Mouse (Mus musculus) stomach, embryonic 15.5 days (tissue): Measurements from ENCODE around the gene Dhx38. TPM values are rescaled to one million over a fixed set of nuclear protein-coding genes. Genes with fewer than 3 reads are reported as not detected.
A peak's percentile ranks its signal among the peaks of the same experiment; 100 is the strongest.

Experiments used
- ATAC-seq: fragments of 200-750 bp; cut with Nextera tagmentation; 2 replicates; pipeline ENCODE4 v1.8.0; 2017; ENCODE audit warnings: low read depth, moderate number of reproducible peaks, moderate TSS enrichment; ENCODE audit not compliant: insufficient read depth, low FRiP score
- H3K27ac ChIP-seq: fragments of 300-500 bp; sonication (generic); 2 replicates; pipeline ENCODE4 v1.5.1; 2015; ENCODE audit warnings: mild to moderate bottlenecking, inconsistent platforms
- H3K27me3 ChIP-seq: fragments of 300-500 bp; sonication (generic); replicated peaks from 2 replicates; pipeline ENCODE4 v1.6.1; 2015; ENCODE audit warnings: inconsistent platforms
- H3K36me3 ChIP-seq: fragments of 300-500 bp; sonication (generic); 2 replicates; pipeline ENCODE4 v1.6.1; 2015; ENCODE audit warnings: inconsistent platforms
- H3K4me1 ChIP-seq: fragments of 300-500 bp; sonication (generic); 2 replicates; pipeline ENCODE4 v1.6.1; 2015; ENCODE audit warnings: inconsistent platforms
- H3K4me2 ChIP-seq: fragments of 300-500 bp; sonication (generic); 2 replicates; pipeline ENCODE4 v1.6.1; 2015; ENCODE audit warnings: mild to moderate bottlenecking, inconsistent platforms
- H3K4me3 ChIP-seq: fragments of 300-500 bp; sonication (generic); replicated peaks from 2 replicates; pipeline ENCODE4 v1.5.1; 2015; ENCODE audit warnings: inconsistent platforms
- H3K9ac ChIP-seq: fragments of 300-500 bp; sonication (generic); 2 replicates; pipeline ENCODE4 v1.6.1; 2015; ENCODE audit warnings: inconsistent platforms
- H3K9me3 ChIP-seq: fragments of 300-500 bp; sonication (generic); 2 replicates; pipeline ENCODE4 v1.6.1; 2016; ENCODE audit warnings: inconsistent platforms
- WGBS: fragments of 180-500 bp; shearing (Covaris S2); methylation state at CpG from one replicate; pipeline ENCODE4 v1.1.7; 2015; 5-methylcytosine and 5-hydroxymethylcytosine counted together
- polyA plus RNA-seq: library from polyadenylated mRNA; unstranded; fragments of >200 nt; fragmentation: Nextera tagmentation; extraction: Ambion mirVana; gene quantifications from 2 replicates; pipeline ENCODE4 v1.2.1, GENCODE M21; 2015

Dhx38 gene
- polyA plus RNA-seq, 1 experiment from 2014 or later, result 19.0 TPM

- Histone ChIP-seq H3K4me1 (no peaks in the 10 kb centered on the region), H3K4me3 (no peak overlapping the region), H3K4me2 (no peak overlapping the region), H3K9me3 (no peaks in the 10 kb centered on the region), H3K27me3 (no peaks in the 10 kb centered on the region), H3K9ac (no peak overlapping the region), H3K27ac (no peak overlapping the region), H3K36me3 (peaks cover 8% of the 10 kb centered on the region; the same call in 1 of the 2 replicates)
- WGBS, result 80% methylated on average over 8 of the region's 8 CpGs
- no peak for ATAC-seq
Observed at GRCm38 (mm10) chr8:109542748-109543519, 22.7 kb downstream of the Dhx38 start.

- H3K36me3 ChIP-seq, result 0 out of 2 replicates have a peak, but pooled peaks cover 1% of the 10 kb centered on the region
- H3K4me1 ChIP-seq, result no peaks in the 10 kb centered on the region
- no peak overlapping the region for H3K27ac ChIP-seq
- no peak overlapping the region for H3K4me3 ChIP-seq
- 66% methylated on average over 5 of the region's 5 CpGs for WGBS
- ATAC-seq, result no peak
- no peak overlapping the region for H3K4me2 ChIP-seq
- H3K27me3 ChIP-seq, result no peaks in the 10 kb centered on the region
- no peaks in the 10 kb centered on the region for H3K9me3 ChIP-seq
- H3K9ac ChIP-seq, result no peak overlapping the region
Observed at GRCm38 (mm10) chr8:109542165-109542564, 23.5 kb downstream of the Dhx38 start.

- Histone ChIP-seq H3K9me3 (no peaks in the 10 kb centered on the region), H3K27ac (no peak overlapping the region), H3K27me3 (no peaks in the 10 kb centered on the region), H3K4me1 (no peaks in the 10 kb centered on the region), H3K36me3 (no peaks in the 10 kb centered on the region), H3K9ac (no peak overlapping the region), H3K4me2 (peak overlapping the region; percentile 26; the same call in 1 of the 2 replicates), H3K4me3 (0 out of 2 replicates have a peak overlapping the region, but pooled peaks have one; percentile 12)
- WGBS, result 7% methylated on average over 4 of the region's 5 CpGs
- ATAC-seq, result peak; percentile 39; the same call in 1 of the 2 replicates
Observed at GRCm38 (mm10) chr8:109536703-109537102, 29.0 kb downstream of the Dhx38 start.

DNA sequence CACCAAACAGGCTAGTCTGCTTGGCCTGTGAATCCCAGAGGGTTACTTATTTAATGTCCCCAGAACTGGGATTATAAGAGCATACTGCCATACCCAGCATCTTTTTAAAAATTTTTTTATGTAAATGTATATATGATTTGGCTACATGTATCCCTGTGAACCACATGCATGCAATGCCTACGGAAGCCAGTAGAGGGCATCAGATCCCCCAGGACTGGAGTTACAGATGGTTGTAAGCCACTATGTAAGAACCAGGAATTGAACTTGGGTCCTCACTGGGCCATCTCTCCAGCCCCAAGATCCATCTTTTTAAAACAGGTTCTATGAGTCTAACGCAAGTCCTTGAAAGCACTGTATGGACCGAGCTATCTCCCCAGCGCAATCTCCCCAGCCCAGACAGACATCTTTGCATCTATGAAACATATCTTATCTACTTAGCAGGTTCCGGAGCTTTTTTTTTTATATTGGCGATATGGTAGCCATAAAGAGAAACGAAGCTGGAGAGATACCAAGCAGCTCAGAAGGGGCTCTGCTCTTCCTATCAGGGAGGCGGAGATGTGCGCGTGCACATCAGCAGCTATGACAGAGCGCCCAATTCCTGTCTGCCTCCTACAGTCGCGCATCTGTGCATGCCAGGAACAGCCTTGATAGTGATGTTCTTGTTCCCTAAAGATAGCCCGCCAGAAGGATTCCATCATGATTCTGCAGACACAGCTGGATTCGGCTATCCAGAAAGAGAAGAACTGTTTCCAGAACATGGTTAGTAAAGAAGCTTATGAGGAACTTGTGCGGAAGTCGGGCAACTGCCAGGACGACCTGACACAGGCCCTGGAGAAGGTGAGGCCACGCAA lies 30.3 kb downstream of the Dhx38 start:
- WGBS, result 83% methylated on average over 19 of the region's 19 CpGs
- H3K9me3 ChIP-seq, result no peaks in the 10 kb centered on the region
- H3K4me3 ChIP-seq, result no peak overlapping the region
- no peak overlapping the region for H3K9ac ChIP-seq
- H3K4me2 ChIP-seq, result no peak overlapping the region
- no peak overlapping the region for H3K27ac ChIP-seq
- no peaks in the 10 kb centered on the region for H3K4me1 ChIP-seq
- ATAC-seq, result no peak
- no peaks in the 10 kb centered on the region for H3K27me3 ChIP-seq
- no peaks in the 10 kb centered on the region for H3K36me3 ChIP-seq

GRCm38 (mm10) chr8:109524008-109524407 lies 41.7 kb downstream of the Dhx38 start:
- ATAC-seq, result no peak
- no peaks in the 10 kb centered on the region for H3K27me3 ChIP-seq
- H3K4me2 ChIP-seq, result no peak overlapping the region
- H3K36me3 ChIP-seq, result no peaks in the 10 kb centered on the region
- H3K4me1 ChIP-seq, result no peaks in the 10 kb centered on the region
- no peak overlapping the region for H3K9ac ChIP-seq
- no peak overlapping the region for H3K27ac ChIP-seq
- H3K9me3 ChIP-seq, result no peaks in the 10 kb centered on the region
- H3K4me3 ChIP-seq, result no peak overlapping the region
- WGBS, result 75% methylated on average over 2 of the region's 2 CpGs

DNA sequence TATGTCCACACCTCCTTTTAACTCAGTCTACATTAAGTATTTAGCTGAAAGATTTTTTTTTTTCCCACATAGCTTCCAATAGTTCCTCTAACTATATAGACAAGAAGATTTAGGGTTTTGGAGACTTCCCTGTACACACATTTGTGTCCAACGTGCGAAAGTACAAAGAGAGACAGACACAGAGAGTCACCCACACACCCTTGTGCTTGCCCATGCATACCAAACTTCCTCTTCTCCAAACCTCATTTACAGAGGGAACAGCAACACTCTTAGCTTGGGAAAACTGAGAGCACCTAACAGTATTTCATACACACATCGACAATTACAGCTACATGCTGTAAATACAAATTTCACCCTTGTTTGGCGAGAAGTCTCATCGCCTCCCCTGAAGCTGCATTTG lies 60.1 kb downstream of the Dhx38 start:
- H3K27me3 ChIP-seq, result no peaks in the 10 kb centered on the region
- no peak overlapping the region for H3K4me2 ChIP-seq
- H3K36me3 ChIP-seq, result no peaks in the 10 kb centered on the region
- no peaks in the 10 kb centered on the region for H3K9me3 ChIP-seq
- no peak for ATAC-seq
- no peak overlapping the region for H3K27ac ChIP-seq
- H3K4me3 ChIP-seq, result no peak overlapping the region
- WGBS, result 89% methylated on average over 5 of the region's 5 CpGs
- H3K4me1 ChIP-seq, result no peaks in the 10 kb centered on the region
- H3K9ac ChIP-seq, result no peak overlapping the region

GRCm38 (mm10) chr8:109503566-109503965 lies 62.1 kb downstream of the Dhx38 start:
- Histone ChIP-seq H3K27me3 (no peaks in the 10 kb centered on the region), H3K4me2 (no peak overlapping the region), H3K27ac (no peak overlapping the region), H3K9ac (no peak overlapping the region), H3K4me3 (no peak overlapping the region), H3K9me3 (no peaks in the 10 kb centered on the region), H3K4me1 (no peaks in the 10 kb centered on the region), H3K36me3 (no peaks in the 10 kb centered on the region)
- no peak for ATAC-seq
- WGBS, result 69% methylated on average over 1 of the region's 1 CpGs

DNA sequence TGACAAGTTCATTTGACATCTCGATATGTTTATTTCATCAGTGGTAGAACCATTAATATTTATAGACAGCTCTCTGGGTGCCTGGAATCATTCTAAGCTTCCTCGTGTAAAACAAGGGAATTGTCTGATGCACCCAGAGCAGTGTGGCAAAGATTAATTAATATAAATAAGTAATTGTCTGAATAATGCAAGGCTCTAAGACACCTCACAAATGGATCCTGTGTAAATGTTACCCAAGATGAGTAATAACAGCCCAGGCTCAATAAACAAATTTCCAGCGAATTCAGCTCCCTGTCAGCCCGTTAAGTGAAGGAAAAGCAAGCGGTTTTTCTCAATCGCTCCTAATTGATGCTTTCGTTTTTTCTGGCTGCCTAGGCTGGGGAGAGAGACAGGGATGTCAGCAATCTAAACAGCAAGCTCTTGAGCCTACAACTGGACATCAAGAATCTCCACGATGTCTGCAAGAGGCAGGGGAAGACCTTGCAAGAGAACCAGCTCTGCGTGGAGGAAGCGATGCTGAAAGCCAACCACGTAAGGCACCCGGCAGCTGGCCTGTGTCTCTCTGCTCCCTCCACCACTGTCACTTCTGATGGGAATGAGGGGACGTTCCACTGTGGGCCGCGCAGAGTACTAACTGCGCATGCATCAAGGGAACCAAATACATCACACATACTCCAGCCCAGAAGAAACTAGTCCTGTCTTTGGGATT lies 66.5 kb downstream of the Dhx38 start:
- Histone ChIP-seq H3K4me3 (peak overlapping the region; percentile 17), H3K27ac (no peak overlapping the region), H3K4me1 (no peaks in the 10 kb centered on the region), H3K36me3 (no peaks in the 10 kb centered on the region), H3K9ac (no peak overlapping the region), H3K4me2 (peak overlapping the region; percentile 34; the same call in 1 of the 2 replicates), H3K9me3 (no peaks in the 10 kb centered on the region), H3K27me3 (no peaks in the 10 kb centered on the region)
- no peak for ATAC-seq
- 50% methylated on average over 16 of the region's 16 CpGs for WGBS

Other genes with a start within 250 kb of the Dhx38 start
- gene Pmfbp1, start 71.8 kb downstream of the Dhx38 start, polyA plus RNA-seq, result not detected in 2 replicates
- 22.1 and 23.3 TPM in 2 replicates for gene Txnl4b, start within 50 bp of the Dhx38 start, polyA plus RNA-seq
- gene Hp, start 13.3 kb upstream of the Dhx38 start, polyA plus RNA-seq, result 12.6 and 14.8 TPM in 2 replicates
- 41.1 and 41.8 TPM in 2 replicates for gene Dhodh, start 42.8 kb upstream of the Dhx38 start, polyA plus RNA-seq
- gene Pkd1l3, start 48.7 kb upstream of the Dhx38 start, polyA plus RNA-seq, result 0.08 and 0.09 TPM in 2 replicates
- gene Ist1, start 127.4 kb upstream of the Dhx38 start, polyA plus RNA-seq, result 129 and 135 TPM in 2 replicates
- 21.4 and 22.6 TPM in 2 replicates for gene Zfp821, start 139.7 kb upstream of the Dhx38 start, polyA plus RNA-seq
- 6.2 and 6.8 TPM in 2 replicates for gene Atxn1l, start 171.9 kb upstream of the Dhx38 start, polyA plus RNA-seq
- 36.3 and 41.8 TPM in 2 replicates for gene Ap1g1, start 212.7 kb upstream of the Dhx38 start, polyA plus RNA-seq